Mouse (Mus musculus): ENCODE measurements at regions not wholly inside any gene's neighbourhood (a gene's known extent, or its start where the extent isn't known, plus 50 kb on each side); places are given as distances from the start of the nearest gene placed in this dataset.

- peak; percentile 31; the same call in 1 of the 2 replicates for ATAC-seq (ENCODE audit: low TSS enrichment)
These were observed 88.4 kb downstream of the Zfp706 start for GRCm38 (mm10) chr15:36919209-36919608.

- no peak for ATAC-seq (ENCODE audit: low TSS enrichment)
These were observed 90.6 kb downstream of the Zfp706 start for GRCm38 (mm10) chr15:36916998-36917397.

GRCm38 (mm10) chr15:36914239-36915100 lies 93.1 kb downstream of the Zfp706 start:
- ATAC-seq (ENCODE audit: low TSS enrichment), result no peak

- ATAC-seq (ENCODE audit: low TSS enrichment), result no peak
These were observed 94.3 kb downstream of the Zfp706 start for GRCm38 (mm10) chr15:36913308-36913707.

- ATAC-seq (ENCODE audit: low TSS enrichment), result 0 out of 2 replicates have a peak, but pooled peaks have one; percentile 50
These were observed 97.3 kb downstream of the Zfp706 start for GRCm38 (mm10) chr15:36910272-36910671.

- ATAC-seq (ENCODE audit: low TSS enrichment), result no peak
These were observed 98.1 kb downstream of the Zfp706 start for GRCm38 (mm10) chr15:36909494-36909893.

GRCm38 (mm10) chr15:36906789-36907188 lies 100.8 kb downstream of the Zfp706 start:
- no peak for ATAC-seq (ENCODE audit: low TSS enrichment)

DNA sequence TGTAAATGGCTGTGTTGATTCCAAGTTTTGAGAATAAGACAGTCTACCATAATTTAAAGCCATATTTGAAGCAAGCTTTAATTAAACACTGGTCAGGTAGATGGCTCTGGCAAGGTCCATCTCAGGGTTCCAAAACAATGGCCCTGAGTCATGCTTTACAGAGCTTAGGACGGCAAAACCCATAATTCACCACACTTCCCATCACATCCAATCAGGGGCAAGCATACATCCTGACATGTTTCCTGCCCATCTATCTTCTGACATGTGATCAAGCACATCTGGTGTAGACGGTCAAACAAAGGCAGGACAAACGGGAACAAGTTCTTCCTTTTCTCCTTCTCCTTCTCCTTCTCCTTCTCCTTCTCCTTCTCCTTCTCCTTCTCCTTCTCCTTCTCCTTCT lies 101.5 kb downstream of the Zfp706 start:
- no peak for ATAC-seq (ENCODE audit: low TSS enrichment)

DNA sequence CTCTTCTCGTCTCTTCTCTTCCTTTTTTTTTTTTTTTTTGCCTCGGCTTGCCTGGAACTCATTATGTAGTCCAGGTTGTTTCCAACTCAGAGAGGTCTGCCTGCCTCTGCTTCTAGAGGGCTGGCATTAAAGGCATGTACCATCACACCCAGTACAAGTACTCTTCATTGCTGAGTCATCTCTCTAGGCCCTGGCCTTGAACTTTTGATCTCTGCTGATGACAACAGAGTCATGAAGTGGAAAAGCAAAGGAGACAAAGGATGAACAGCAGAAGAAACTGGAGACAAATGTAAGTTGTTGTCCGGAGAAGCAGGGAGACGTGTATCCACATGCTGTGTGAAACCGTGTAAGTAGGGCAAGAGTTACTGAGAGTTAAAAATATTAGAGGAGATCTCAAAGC lies 103.7 kb downstream of the Zfp706 start:
- ATAC-seq (ENCODE audit: low TSS enrichment), result no peak

GRCm38 (mm10) chr15:36903309-36903708 lies 104.3 kb downstream of the Zfp706 start:
- ATAC-seq (ENCODE audit: low TSS enrichment), result no peak

DNA sequence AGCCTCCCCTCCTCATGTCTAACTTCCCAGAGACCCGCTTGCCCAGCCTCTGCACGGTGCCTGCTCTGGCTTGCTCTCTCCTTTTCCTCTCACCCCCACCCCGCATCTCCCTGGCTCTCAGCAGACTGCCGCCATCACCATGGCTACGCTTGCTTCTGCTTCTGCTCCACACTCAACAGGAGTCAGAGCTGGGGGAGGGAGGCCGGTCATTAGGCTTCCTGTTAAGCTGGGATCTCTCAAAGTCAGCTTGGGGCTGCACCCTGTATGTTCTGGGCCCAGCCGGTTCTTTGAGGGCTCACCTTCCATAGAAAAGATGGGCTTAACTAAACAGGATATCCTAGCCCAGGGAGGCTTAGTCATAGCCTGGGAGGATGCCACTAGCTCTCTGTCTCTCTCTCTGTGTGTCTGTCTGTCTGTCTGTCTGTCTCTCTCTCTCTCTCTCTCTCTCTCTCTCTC lies 105.7 kb downstream of the Zfp706 start:
- peak; percentile 91 for ATAC-seq (ENCODE audit: low TSS enrichment)

- no peak; the same call in none of the 2 replicates for ATAC-seq (ENCODE audit: low TSS enrichment)
These were observed 106.2 kb downstream of the Zfp706 start for GRCm38 (mm10) chr15:36901350-36901749.

GRCm38 (mm10) chr15:36900940-36901339 lies 106.6 kb downstream of the Zfp706 start:
- no peak for ATAC-seq (ENCODE audit: low TSS enrichment)

GRCm38 (mm10) chr15:36899882-36900281 lies 107.7 kb downstream of the Zfp706 start:
- ATAC-seq (ENCODE audit: low TSS enrichment), result no peak

DNA sequence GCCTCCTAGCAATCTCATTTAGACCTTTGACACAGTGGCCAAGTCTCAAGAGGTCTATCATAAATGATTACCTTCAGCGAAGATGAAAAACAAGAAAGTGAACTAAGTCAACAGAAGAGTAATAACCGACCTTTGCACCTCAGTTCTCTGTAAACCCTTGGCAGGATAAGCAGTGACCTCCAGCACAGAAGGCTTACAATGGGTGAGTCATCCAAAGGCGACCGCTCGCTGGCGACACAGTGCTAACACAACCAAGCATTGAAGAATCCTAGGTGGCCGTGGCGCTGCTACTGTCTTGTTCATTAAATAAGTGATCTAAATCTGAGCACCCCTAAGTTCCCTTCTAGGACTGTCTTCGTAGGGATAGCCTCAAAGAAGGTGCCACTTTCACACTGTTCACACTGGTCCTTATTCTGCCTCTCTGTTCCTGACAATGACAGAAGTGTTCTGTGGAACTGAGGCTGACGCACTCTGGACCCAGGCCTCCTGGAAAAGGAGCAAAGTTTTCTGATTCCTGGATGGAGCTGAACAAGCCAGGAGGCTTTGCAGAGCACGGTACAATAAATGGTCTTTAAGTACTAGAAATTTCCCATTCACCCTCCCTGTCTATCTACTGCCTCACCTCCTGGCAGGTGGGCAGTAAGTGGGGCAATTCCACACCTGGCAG lies 108.6 kb downstream of the Zfp706 start:
- ATAC-seq (ENCODE audit: low TSS enrichment), result no peak

- ATAC-seq (ENCODE audit: low TSS enrichment), result no peak
These were observed 109.2 kb downstream of the Zfp706 start for GRCm38 (mm10) chr15:36898326-36898725.

- ATAC-seq (ENCODE audit: low TSS enrichment), result no peak
These were observed 111.3 kb downstream of the Zfp706 start for GRCm38 (mm10) chr15:36896265-36896664.

GRCm38 (mm10) chr15:36895031-36895430 lies 112.5 kb downstream of the Zfp706 start:
- no peak for ATAC-seq (ENCODE audit: low TSS enrichment)

GRCm38 (mm10) chr15:36893407-36893969 lies 114.1 kb downstream of the Zfp706 start:
- no peak for ATAC-seq (ENCODE audit: low TSS enrichment)

DNA sequence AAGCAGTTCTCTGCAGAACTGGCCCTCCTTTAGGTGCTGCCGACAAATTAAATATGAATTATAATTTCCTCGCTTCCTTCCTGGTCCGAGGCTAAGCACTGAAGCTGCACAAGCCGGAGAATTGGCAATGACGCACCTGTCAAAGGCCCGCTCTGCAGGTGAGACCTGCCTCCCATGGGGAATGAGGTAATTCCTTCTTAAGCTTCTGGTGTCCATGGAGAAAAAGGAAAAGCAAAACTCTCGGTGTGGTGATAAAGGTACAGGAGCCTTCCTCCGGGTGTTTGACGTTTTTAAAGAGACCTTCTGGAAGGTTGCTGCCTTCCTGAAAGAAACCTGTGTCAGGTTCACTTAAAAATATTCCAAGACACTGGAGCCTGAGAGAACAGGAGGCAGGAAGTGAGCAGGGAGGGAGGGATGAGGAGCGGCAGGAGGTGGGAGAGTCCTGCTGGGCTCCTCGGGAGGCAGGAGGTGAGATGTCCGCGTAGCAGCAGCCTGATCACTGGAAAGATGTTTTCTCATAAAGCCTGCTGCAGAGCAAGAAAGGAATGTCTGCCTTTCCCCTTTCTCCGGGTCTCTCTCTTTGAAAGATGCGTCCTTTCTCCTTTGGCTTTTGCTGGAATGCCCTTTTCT lies 114.9 kb downstream of the Zfp706 start:
- no peak for ATAC-seq (ENCODE audit: low TSS enrichment)

GRCm38 (mm10) chr15:36891851-36892250 lies 115.7 kb downstream of the Zfp706 start:
- ATAC-seq (ENCODE audit: low TSS enrichment), result no peak

- ATAC-seq (ENCODE audit: low TSS enrichment), result no peak
These were observed 116.3 kb downstream of the Zfp706 start for GRCm38 (mm10) chr15:36891296-36891695.
